Mouse (Mus musculus): ENCODE data around the gene Vstm5. TPM values are rescaled to one million over a fixed set of nuclear protein-coding genes. Genes with fewer than 3 reads are reported as not detected.

Vstm5 gene
- polyA plus RNA-seq, 1 experiment from 2014 or later, result 0.39 TPM

GRCm38 (mm10) chr9:15252196-15252595 lies 13.4 kb downstream of the Vstm5 start:
- ATAC-seq (no peak), DNase-seq (no peak)
- Histone ChIP-seq H3K36me3 (replicated peaks; ENCODE audit: insufficient read depth, low read length) (no peaks in the 10 kb centered on the region), H3K9me3 (ENCODE audit: low read length) (no peaks in the 10 kb centered on the region), H3K4me3 (ENCODE audit: low read depth, low read length) (no peak overlapping the region), H3K4me1 (ENCODE audit: insufficient read depth) (no peaks in the 10 kb centered on the region), H3K4me2 (ENCODE audit: low read depth, low read length) (no peak overlapping the region), H3K27ac (ENCODE audit: low read depth) (no peak overlapping the region), H3K9ac (replicated peaks) (no peak overlapping the region), H3K27me3 (ENCODE audit: insufficient read depth, low read length) (no peaks in the 10 kb centered on the region)
- WGBS (ENCODE audit: insufficient replicate concordance), result 72% methylated on average over 7 of the region's 7 CpGs
- TF ChIP-seq EP300 (IDR thresholded peaks at IDR 0.05; ENCODE audit: low read depth), result no peak
- no peak for TF ChIP-seq CTCF (IDR thresholded peaks at IDR 0.05; ENCODE audit: low read depth)

GRCm38 (mm10) chr9:15254501-15254900 lies 15.7 kb downstream of the Vstm5 start:
- Histone ChIP-seq H3K9me3 (ENCODE audit: low read length) (no peaks in the 10 kb centered on the region), H3K36me3 (replicated peaks; ENCODE audit: insufficient read depth, low read length) (no peaks in the 10 kb centered on the region), H3K9ac (replicated peaks) (no peak overlapping the region), H3K27me3 (ENCODE audit: insufficient read depth, low read length) (no peaks in the 10 kb centered on the region), H3K27ac (ENCODE audit: low read depth) (no peak overlapping the region), H3K4me2 (ENCODE audit: low read depth, low read length) (no peak overlapping the region), H3K4me1 (ENCODE audit: insufficient read depth) (no peaks in the 10 kb centered on the region), H3K4me3 (ENCODE audit: low read depth, low read length) (no peak overlapping the region)
- ATAC-seq (no peak), DNase-seq (no peak)
- WGBS (ENCODE audit: insufficient replicate concordance), result 79% methylated on average over 7 of the region's 7 CpGs
- TF ChIP-seq EP300 (IDR thresholded peaks at IDR 0.05; ENCODE audit: low read depth) (no peak), CTCF (IDR thresholded peaks at IDR 0.05; ENCODE audit: low read depth) (no peak)

GRCm38 (mm10) chr9:15256214-15256613 lies 17.4 kb downstream of the Vstm5 start:
- no peak overlapping the region for H3K9ac ChIP-seq (replicated peaks)
- no peaks in the 10 kb centered on the region for H3K27me3 ChIP-seq (ENCODE audit: insufficient read depth, low read length)
- TF ChIP-seq EP300 (IDR thresholded peaks at IDR 0.05; ENCODE audit: low read depth) (no peak), CTCF (IDR thresholded peaks at IDR 0.05; ENCODE audit: low read depth) (no peak)
- H3K36me3 ChIP-seq (replicated peaks; ENCODE audit: insufficient read depth, low read length), result peaks cover 8% of the 10 kb centered on the region
- no peak for DNase-seq
- H3K27ac ChIP-seq (ENCODE audit: low read depth), result no peak overlapping the region
- no peaks in the 10 kb centered on the region for H3K4me1 ChIP-seq (ENCODE audit: insufficient read depth)
- WGBS (ENCODE audit: insufficient replicate concordance), result 68% methylated on average over 3 of the region's 3 CpGs
- ATAC-seq, result no peak
- no peak overlapping the region for H3K4me3 ChIP-seq (ENCODE audit: low read depth, low read length)
- H3K9me3 ChIP-seq (ENCODE audit: low read length), result no peaks in the 10 kb centered on the region
- no peak overlapping the region for H3K4me2 ChIP-seq (ENCODE audit: low read depth, low read length)

- Histone ChIP-seq H3K36me3 (replicated peaks; ENCODE audit: insufficient read depth, low read length) (peaks cover 57% of the 10 kb centered on the region), H3K9me3 (ENCODE audit: low read length) (no peaks in the 10 kb centered on the region), H3K27ac (ENCODE audit: low read depth) (no peak overlapping the region), H3K4me2 (ENCODE audit: low read depth, low read length) (no peak overlapping the region), H3K4me1 (ENCODE audit: insufficient read depth) (no peaks in the 10 kb centered on the region), H3K27me3 (ENCODE audit: insufficient read depth, low read length) (no peaks in the 10 kb centered on the region), H3K9ac (replicated peaks) (no peak overlapping the region), H3K4me3 (ENCODE audit: low read depth, low read length) (no peak overlapping the region)
- ATAC-seq (no peak), DNase-seq (no peak)
- TF ChIP-seq EP300 (IDR thresholded peaks at IDR 0.05; ENCODE audit: low read depth), result no peak
- TF ChIP-seq CTCF (IDR thresholded peaks at IDR 0.05; ENCODE audit: low read depth), result no peak
- WGBS (ENCODE audit: insufficient replicate concordance), result 87% methylated on average over 8 of the region's 8 CpGs
Measured at GRCm38 (mm10) chr9:15261980-15262379, 23.1 kb downstream of the Vstm5 start.

- 90% methylated on average over 10 of the region's 10 CpGs for WGBS (ENCODE audit: insufficient replicate concordance)
- Histone ChIP-seq H3K9me3 (ENCODE audit: low read length) (no peaks in the 10 kb centered on the region), H3K4me2 (ENCODE audit: low read depth, low read length) (no peak overlapping the region), H3K27ac (ENCODE audit: low read depth) (no peak overlapping the region), H3K27me3 (ENCODE audit: insufficient read depth, low read length) (no peaks in the 10 kb centered on the region), H3K4me1 (ENCODE audit: insufficient read depth) (no peaks in the 10 kb centered on the region), H3K4me3 (ENCODE audit: low read depth, low read length) (no peak overlapping the region), H3K36me3 (replicated peaks; ENCODE audit: insufficient read depth, low read length) (peaks cover 69% of the 10 kb centered on the region), H3K9ac (replicated peaks) (no peak overlapping the region)
- no peak for TF ChIP-seq EP300 (IDR thresholded peaks at IDR 0.05; ENCODE audit: low read depth)
- no peak for TF ChIP-seq CTCF (IDR thresholded peaks at IDR 0.05; ENCODE audit: low read depth)
- DNase-seq (no peak), ATAC-seq (no peak)
Measured at GRCm38 (mm10) chr9:15263487-15263886, 24.6 kb downstream of the Vstm5 start.

- H3K27ac ChIP-seq (ENCODE audit: low read depth), result no peak overlapping the region
- no peak overlapping the region for H3K9ac ChIP-seq (replicated peaks)
- no peak overlapping the region; the same call in 1 of the 2 replicates for H3K4me2 ChIP-seq (ENCODE audit: low read depth, low read length)
- peaks cover 5% of the 10 kb centered on the region for H3K4me1 ChIP-seq (ENCODE audit: insufficient read depth)
- no peaks in the 10 kb centered on the region for H3K9me3 ChIP-seq (ENCODE audit: low read length)
- H3K36me3 ChIP-seq (replicated peaks; ENCODE audit: insufficient read depth, low read length), result peaks cover 79% of the 10 kb centered on the region
- DNase-seq (no peak), ATAC-seq (no peak)
- 70% methylated on average over 2 of the region's 2 CpGs for WGBS (ENCODE audit: insufficient replicate concordance)
- no peaks in the 10 kb centered on the region for H3K27me3 ChIP-seq (ENCODE audit: insufficient read depth, low read length)
- H3K4me3 ChIP-seq (ENCODE audit: low read depth, low read length), result no peak overlapping the region
- TF ChIP-seq CTCF (IDR thresholded peaks at IDR 0.05; ENCODE audit: low read depth) (no peak), EP300 (IDR thresholded peaks at IDR 0.05; ENCODE audit: low read depth) (no peak)
Measured at GRCm38 (mm10) chr9:15273981-15274380, 35.1 kb downstream of the Vstm5 start.

- no peak overlapping the region for H3K4me2 ChIP-seq (ENCODE audit: low read depth, low read length)
- ATAC-seq, result no peak
- H3K4me1 ChIP-seq (ENCODE audit: insufficient read depth), result peaks cover 15% of the 10 kb centered on the region
- TF ChIP-seq EP300 (IDR thresholded peaks at IDR 0.05; ENCODE audit: low read depth) (no peak), CTCF (IDR thresholded peaks at IDR 0.05; ENCODE audit: low read depth) (no peak)
- H3K9me3 ChIP-seq (ENCODE audit: low read length), result no peaks in the 10 kb centered on the region
- no peak overlapping the region for H3K4me3 ChIP-seq (ENCODE audit: low read depth, low read length)
- no peak for DNase-seq
- no peak overlapping the region for H3K9ac ChIP-seq (replicated peaks)
- WGBS (ENCODE audit: insufficient replicate concordance), result 85% methylated on average over 4 of the region's 4 CpGs
- no peak overlapping the region for H3K27ac ChIP-seq (ENCODE audit: low read depth)
- H3K36me3 ChIP-seq (replicated peaks; ENCODE audit: insufficient read depth, low read length), result peaks cover 51% of the 10 kb centered on the region
- H3K27me3 ChIP-seq (ENCODE audit: insufficient read depth, low read length), result no peaks in the 10 kb centered on the region
Measured at GRCm38 (mm10) chr9:15276855-15277254, 38.0 kb downstream of the Vstm5 start.
